Mouse (Mus musculus) layer of hippocampus, postnatal 14 days (tissue): Measurements from ENCODE around the gene Grn. TPM values are rescaled to one million over a fixed set of nuclear protein-coding genes. Genes with fewer than 3 reads are reported as not detected.
"Not testable (repeated sequence)": the region's sequence is repeated elsewhere in the genome, so short reads cannot be mapped to it uniquely, and the experiment has no call there.

ENCODE experiments used
- DNase-seq, 2 experiments: peaks; one replicate each; pipeline ENCODE4 v3.0.0; 2021 to 2022; ENCODE audit warnings: low spot score in 2 of 2, mixed read lengths in 1 of 2
- long read RNA-seq, 2 experiments: library from polyadenylated mRNA; stranded (forward); transcript quantifications; one replicate each; pipeline ENCODE4 v2.0.0; 2021
- total RNA-seq, 2 experiments: library from RNA; stranded (reverse); gene quantifications; 2 replicates each; pipeline ENCODE4 v1.2.3; 2021

The Grn gene
- 10 to 100 TPM; 82.3 to 87.4 TPM for total RNA-seq
- long read RNA-seq, experiment 1, transcript Grn-201 (13 exons, 2,340 nt) = major isoform, 46 of 75 reads
- long read RNA-seq, experiment 1, partial matches to known transcripts = 22 of 75 reads
- long read RNA-seq, experiment 1, other reads (novel, unspliced or antisense) = 7 of 75 reads
- long read RNA-seq, experiment 2, transcript Grn-201 (13 exons, 2,340 nt) = major isoform, 48 of 78 reads
- long read RNA-seq, experiment 2, partial matches to known transcripts = 18 of 78 reads
- long read RNA-seq, experiment 2, other reads (novel, unspliced or antisense) = 12 of 78 reads

- DNase-seq = peak; percentile 84 to 96
Measured at GRCm38 (mm10) chr11:102430121-102431017, at the start of gene Grn. TSS of gene Grn (plus strand) at chr11:102430315.

GRCm38 (mm10) chr11:102381341-102382100 lies 48.6 kb upstream of the Grn start:
- no peak for DNase-seq

GRCm38 (mm10) chr11:102382794-102383193 lies 47.3 kb upstream of the Grn start:
- no peak for DNase-seq

GRCm38 (mm10) chr11:102383365-102384136 lies 46.6 kb upstream of the Grn start:
- no peak for DNase-seq

- peak in 1 of 2 experiments; percentile 46 for DNase-seq
Measured at GRCm38 (mm10) chr11:102384418-102384817, 45.7 kb upstream of the Grn start.

GRCm38 (mm10) chr11:102385075-102385474 lies 45.0 kb upstream of the Grn start:
- no peak for DNase-seq

GRCm38 (mm10) chr11:102386121-102386520 lies 44.0 kb upstream of the Grn start:
- no peak for DNase-seq

GRCm38 (mm10) chr11:102389436-102389835 lies 40.7 kb upstream of the Grn start:
- DNase-seq = not testable (repeated sequence)

GRCm38 (mm10) chr11:102392441-102393237 lies 37.5 kb upstream of the Grn start:
- DNase-seq = no peak

- DNase-seq = peak; percentile 94 to 97
Measured at GRCm38 (mm10) chr11:102393238-102393634, 36.9 kb upstream of the Grn start, which contains the start of gene Rundc3a. TSS of gene Rundc3a (plus strand) at chr11:102393403.

- peak; percentile 54 to 70 for DNase-seq
Measured at GRCm38 (mm10) chr11:102393719-102394420, 36.2 kb upstream of the Grn start.

GRCm38 (mm10) chr11:102394421-102395124 lies 35.5 kb upstream of the Grn start:
- DNase-seq = peak; percentile 12 to 13

- peak; percentile 14 to 16 for DNase-seq
Measured at GRCm38 (mm10) chr11:102395250-102395649, 34.9 kb upstream of the Grn start.

GRCm38 (mm10) chr11:102396263-102396662 lies 33.9 kb upstream of the Grn start:
- no peak for DNase-seq

- DNase-seq = peak; percentile 8 to 23
Measured at GRCm38 (mm10) chr11:102396671-102397141, 33.4 kb upstream of the Grn start.

GRCm38 (mm10) chr11:102398007-102398825 lies 31.9 kb upstream of the Grn start:
- DNase-seq = peak; percentile 28 to 59

GRCm38 (mm10) chr11:102399107-102399506 lies 31.0 kb upstream of the Grn start:
- DNase-seq = no peak
